Mouse (Mus musculus) 3T3-L1 (cell line): ENCODE measurements at regions not wholly inside any gene's neighbourhood (a gene's known extent, or its start where the extent isn't known, plus 50 kb on each side); places are given as distances from the start of the nearest gene placed in this dataset.

Source experiments
- DNase-seq: peaks from one replicate; pipeline ENCODE4 v3.0.0-alpha.2; 2015; ENCODE audit warnings: low read depth, low spot score

DNA sequence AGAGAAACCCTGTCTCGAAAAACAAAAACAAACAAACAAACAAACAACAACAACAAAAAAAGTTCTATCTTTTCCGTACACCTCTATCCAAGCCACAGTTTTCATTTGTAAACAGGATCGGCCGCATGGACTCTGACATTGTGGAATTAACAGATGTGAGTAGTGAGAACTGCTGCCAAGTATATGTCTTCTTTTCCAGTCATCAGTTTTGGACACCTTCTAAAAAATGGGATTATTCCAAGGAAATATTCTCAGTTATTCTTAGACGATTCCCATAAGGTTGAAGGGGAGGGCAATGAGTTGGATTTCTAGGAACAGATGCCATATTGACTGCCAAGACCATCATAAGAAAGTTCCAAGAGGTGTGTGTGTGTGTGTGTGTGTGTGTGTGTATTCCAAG lies 891.2 kb upstream of the Lrrc6 start:
- DNase-seq: no peak

DNA sequence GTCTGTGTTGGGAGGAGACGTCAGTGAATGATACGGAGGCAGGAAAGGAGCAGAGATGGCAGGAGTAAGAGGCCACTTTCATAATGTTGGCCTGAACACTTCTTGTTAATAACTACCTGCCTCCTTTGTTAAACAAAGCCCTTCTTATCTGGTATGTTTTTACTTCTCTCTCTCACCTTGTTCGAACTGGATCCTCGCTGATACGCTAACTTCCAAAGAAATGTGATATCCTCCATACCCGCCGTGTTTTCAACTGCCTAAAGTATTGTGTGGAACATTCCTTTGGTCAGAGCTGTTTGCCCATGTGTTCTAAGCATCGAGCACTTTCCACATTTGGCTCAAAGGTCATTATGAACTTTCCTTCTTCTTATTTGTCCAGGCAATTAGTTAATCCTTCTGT lies 887.8 kb upstream of the Lrrc6 start:
- DNase-seq: no peak

DNA sequence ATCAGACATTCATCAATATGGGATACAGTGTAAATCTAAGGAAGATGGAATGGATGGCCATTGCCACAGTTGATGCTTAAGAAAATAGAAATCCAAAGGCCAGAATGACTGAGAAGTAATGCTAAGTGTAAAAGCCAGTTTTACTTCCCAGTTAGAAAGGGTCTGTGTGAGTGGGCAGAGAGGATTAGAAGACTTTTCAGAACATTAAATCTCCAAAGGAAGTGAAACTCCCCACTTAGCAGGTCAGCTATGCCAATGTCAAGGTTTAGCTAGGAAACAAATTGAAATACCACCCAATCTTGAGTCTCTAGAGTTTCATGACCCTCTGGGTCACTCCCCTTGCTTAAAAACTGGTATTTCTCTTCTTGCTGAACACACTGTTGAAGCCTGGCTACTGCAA lies 886.2 kb upstream of the Lrrc6 start:
- no peak for DNase-seq

DNA sequence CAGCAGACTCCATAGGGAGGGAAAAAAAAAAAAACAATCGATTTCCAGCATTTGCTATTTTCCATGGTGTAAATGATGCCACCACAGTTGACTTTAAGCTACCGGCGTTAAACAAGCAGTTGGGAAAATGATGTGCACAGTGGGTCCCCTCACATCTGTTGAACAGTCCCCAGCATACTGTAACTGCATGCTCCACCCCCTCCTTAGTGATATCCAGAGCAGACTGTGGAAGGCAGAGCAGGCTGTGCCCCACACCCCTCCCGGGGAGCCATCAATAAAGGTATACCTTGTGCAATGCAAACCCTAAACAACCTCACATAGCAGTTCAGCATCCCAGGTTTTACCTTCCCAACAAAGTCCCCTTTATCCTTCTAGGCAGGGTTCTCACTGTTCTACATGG lies 872.9 kb upstream of the Lrrc6 start:
- no peak for DNase-seq

DNA sequence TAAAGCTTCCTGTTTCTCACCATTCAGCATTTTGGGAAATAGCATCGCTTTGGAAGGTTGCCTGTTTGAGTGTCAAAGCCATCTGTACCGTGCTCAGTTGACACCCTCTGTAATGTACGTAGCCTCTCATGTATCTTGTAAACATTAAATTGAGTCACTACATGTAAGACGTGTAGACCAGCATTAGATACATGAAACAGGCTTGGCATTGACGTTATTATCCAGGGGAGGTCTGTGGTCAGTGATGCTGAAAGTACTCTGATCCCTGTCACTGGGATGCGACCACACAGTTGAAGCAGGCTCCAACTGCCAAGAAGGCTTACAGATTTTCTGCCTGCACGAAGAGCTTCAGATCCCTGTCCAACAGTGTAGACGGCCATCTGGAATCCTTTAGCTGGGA lies 872.3 kb upstream of the Lrrc6 start:
- peak; percentile 31 for DNase-seq

DNA sequence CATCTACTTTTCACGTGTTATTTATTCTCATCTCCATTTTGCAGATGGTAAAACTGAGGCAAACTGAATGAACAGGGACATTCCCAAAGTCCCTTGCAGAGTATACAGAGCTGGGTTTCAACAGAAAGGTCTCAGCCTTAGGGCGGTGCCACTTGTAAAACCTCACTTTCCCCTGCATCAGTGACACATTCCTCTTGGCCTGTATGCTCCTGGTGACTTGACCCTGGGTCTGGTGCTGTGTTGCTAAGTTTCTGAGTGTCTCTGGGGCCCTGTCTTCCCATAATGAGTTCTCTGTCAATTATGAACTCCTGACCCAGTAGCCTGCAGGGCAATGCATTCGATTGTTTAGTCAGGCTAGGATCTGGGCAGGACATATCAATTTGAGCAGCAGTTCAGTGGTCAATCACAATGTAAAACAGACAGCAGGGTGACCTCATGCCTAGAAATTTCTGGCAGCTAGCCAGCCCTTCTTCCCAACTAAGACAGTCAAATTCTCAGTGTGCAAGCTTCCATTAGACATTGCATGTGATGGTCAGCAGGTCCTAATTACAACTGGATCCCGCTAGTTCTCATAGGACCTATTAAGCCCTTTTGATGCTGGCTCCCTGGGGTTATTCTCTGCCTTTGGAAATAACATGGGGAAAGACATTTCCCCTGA lies 863.5 kb upstream of the Lrrc6 start:
- peak; percentile 54 for DNase-seq

DNA sequence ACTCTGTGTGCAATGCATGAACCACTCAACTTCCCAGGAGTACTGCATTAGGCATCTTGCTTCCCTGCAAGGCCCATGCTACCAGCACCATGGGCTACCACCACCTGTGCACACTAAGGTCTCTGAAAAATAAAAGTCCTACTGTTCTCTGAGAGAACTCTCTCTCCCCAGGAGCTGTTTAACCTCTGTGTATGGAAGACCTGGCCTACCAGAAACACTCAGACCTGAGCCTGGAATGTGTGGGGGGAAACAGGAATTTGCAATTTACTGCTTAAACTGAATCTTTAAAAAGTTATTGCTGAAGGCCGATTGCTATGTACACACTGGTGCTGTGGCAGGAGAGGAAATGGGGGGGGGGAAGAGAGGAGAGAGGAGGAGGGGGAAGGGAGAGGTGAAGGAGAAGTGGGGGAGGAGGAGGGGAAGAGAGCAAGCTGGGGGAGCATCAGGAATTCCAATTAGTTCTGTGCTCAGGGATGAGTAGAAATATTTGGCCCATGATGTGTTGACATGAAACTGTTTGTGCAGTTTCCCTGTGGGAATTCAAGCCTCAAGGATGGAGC lies 860.4 kb upstream of the Lrrc6 start:
- DNase-seq: no peak

DNA sequence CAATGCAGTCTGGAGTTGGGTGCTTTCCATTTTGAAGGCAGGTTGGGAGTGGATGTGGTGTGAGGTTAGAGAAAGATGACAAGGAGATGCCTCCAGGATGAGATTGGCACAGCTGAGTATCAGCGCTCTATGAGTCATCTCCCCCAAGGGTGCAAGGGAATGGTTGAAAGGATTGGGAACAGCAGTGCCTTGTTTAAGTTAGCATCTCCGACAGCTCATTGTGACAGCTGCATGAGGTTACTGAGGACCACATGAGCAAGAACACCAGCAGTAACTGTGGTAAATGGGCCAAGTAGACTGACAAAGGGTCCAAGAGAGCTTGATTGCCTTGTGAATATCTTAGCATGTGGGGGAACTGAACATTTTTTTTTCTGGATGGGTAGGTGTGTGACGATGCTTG lies 857.2 kb upstream of the Lrrc6 start:
- peak; percentile 83 for DNase-seq

DNA sequence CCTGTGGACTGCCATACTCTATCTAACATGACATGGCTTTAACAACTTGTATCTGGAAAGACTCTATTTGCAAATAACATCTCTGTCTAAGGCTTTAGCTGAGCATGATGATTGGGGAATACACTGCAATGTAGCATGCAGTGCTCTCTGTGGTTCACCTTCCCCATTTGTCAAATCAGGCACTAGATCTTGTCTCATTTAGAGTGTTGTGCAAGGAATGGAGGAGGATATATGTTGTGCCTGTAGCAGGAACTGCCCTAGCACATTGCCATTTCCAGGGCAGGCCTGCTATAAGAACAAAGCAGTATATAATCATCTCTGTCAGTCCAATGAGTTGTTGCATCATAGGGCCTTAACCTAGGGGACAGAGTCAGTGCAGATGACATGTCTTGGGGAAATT lies 854.6 kb upstream of the Lrrc6 start:
- no peak for DNase-seq

DNA sequence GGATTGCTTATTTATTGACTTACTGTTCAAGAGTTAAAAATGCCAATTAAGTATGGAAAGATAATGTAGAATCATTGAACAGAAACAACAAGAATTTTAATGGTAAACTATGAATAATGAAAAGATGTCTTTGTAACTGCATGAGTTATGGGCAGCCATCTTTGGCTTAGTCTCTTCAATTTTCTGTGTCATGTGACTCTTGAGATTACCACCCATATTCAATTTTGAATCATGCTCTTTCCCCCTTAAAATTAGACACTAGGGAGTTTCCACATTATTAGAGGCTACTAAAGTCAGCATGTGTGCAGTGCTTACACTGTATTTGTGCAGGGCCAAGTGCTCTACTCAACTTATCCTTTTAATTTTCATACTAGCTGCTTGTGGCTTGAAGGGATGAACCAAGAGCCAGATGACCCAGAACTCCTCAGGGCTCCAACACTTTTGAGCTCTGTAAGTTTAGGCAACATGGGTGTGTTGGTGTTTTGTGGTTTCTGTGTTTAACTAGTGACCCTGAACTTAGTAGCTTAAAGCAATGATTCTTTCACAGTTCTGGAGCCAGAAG lies 854.0 kb upstream of the Lrrc6 start:
- DNase-seq: no peak

DNA sequence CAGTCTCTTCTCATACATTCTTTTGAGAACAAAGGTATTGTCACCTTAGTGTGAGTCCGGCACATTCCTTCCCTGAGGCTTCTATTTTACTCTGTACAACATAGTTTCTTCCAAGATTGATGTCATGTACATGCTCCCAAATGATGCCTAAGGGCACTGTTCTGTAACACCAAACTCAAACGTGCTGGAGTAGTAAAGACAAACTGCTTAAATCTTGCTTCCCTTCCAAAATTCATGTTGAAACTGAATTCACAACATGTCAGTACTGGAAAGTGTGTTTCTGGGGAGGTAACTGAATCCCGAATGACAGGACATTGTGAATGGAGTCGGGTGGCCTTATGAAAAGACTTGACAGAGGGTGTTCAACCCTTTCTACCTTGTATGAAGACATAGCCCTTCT lies 848.8 kb upstream of the Lrrc6 start:
- no peak for DNase-seq

DNA sequence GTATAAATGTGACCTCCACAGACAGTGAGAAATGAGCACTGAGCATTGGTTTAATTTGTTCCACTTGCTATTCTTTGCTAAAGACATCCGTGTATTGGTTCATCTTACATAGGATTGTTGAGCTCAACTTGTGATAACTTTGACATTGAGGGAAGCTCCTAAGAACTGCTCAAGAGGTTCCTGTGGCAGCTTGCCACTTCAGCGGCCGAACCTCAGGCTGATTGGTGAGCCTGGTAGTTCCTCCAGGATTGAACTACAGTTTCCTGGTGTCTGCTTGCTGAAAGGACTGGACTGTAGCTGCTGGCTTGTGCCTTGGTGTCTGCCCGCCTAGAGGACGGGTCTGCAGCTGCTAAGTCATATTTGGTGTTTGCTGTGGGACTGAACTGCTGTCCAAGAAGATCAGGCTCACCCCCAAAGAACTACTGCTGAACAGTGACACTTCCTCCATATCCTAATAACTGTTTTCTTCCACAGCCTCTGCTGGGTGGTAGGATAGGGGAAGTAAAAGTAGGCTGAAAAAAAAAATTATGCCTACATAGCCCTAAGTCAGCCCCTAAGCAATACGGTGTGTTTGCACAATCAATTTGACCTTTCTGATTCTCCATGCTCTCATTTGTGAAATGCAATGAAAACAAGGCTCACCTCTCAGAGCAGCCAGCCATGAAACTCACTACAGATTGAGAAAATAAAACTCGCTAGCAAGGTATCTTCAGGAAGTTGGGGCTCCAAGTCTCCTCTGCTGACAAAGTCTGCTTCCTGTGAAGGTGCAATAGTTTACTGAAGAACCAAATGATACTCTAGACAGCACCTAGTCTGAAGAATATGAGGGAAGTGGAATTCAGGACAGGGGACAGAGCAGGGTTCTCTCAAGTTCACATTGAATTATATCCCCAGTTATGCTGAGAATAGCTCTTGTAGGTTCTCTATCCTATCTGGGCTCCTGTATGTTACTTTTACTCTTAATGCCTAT lies 844.8 kb upstream of the Lrrc6 start:
- no peak for DNase-seq

DNA sequence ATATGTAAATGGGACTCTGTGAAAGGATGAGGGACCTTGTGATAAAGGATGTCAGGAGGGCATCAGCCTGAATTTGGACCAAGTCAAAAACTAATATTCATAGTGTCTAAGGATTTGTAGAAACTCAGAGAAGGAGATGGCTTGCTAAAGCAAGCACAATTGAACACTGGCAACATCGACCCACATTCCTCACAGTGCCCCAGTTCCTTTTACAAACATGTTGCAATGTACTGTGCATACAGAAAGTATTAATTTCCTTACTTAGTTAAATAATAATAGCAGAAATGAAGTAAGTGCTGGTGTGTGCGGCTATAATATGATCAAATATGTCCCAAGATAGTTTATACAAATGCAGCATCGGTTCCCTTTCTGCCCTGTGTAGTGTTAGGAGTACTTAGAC lies 841.3 kb upstream of the Lrrc6 start:
- no peak for DNase-seq

DNA sequence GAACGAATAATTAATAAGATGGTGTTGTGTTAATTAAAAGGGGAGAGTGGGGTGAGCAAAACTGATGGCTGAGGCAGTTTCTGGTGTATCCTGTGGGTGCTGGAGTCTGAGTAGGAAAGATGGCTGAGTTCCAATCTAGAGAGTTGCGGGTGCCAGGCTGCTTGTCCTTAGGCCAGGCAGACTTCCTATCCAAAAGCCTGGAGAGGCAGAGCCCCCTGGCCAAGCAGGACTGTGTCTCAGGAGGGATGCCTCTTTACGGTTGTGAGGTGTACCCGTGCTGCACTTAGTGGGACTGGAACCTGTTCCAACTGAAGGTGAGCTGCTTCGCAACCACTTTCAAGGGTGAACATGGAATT lies 836.3 kb upstream of the Lrrc6 start:
- DNase-seq: no peak

DNA sequence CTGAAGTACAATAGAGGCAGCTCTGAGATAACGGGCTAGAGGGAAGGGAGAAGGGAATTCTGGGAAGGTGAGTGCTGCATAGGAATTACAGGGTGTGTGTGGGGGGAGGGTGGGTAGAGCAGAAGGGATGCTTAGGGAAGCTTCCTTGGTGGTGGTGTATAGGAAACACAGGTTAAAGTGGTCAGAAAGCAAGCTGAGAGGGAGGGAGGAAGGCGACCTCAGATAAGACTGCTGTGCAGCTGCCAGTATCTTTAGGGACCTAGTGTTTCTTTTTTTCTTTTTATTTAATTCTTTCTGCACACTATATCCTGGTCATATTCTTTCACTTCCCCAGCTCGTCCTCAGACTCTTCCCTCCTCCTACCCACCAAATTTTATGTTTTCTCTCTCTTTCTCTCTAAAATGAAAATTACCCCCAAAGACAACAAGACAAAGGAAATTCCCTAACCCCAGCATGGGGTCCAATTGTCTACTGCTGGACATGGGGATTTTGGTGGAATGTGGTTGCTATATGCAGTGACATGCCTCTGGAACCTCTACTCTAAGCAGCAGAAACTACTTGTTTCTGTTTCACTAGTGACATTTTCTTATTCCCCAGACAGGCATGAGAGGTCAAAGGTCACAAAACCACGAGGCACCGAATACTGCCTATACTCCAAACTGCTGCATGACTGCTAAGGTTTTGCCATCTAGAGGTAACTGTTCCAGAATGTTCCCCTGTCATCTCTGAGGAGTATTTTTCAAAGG lies 835.8 kb upstream of the Lrrc6 start:
- no peak for DNase-seq

DNA sequence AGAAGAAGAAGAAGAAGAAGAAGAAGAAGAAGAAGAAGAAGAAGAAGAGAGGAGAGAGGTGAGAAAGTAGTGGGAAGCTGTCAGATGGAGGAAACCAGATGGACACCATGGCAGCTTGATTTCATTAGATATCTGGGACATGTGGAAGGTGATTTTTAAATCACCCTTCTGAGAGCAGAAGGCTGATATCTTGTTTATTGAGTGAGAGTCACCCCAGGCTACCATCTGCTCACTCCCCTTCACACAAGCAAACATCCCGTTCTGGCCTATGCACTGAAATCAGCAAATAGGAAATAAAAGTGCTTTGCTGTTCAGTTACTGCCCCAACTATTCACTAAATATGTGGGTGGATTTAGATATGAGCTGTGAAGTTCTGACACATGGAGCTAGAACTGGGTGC lies 831.8 kb upstream of the Lrrc6 start:
- no peak for DNase-seq

DNA sequence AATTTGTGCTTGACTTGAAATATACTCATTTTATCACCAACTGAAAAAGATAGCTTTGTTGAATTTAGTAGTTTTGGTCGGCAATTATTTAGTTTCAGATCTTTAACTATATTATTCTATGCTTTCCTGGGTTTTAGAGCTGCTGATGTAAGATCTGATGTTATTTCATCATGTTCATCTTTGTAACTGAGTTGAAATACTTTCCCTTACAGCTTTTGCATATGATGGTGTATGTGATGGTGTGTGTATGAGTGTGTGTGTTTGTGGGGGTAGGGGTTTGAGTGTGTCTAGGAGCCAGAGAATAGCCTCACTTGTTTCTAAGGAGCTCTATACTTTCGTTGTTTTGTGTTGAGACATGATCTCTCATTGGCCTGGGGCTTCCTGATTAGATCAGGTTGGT lies 819.6 kb upstream of the Lrrc6 start:
- no peak for DNase-seq

DNA sequence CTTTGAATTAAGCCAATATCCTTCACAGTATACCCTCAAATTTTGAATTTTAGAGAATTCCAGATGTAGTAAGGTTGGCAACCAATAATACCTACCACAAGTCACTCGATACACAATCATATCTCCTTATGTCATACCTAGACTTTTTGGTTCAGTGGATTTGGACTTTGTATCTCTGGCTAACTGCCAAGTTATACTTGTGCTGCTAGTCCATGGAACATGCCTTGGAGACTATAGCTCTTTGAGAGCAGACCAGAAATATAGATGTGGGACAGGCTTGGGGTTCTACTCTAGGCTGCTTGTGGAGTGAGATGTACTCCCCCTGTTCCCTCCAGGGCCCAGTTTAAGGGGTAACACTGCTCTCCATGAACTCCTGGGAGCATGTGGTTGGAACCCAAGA lies 814.5 kb upstream of the Lrrc6 start:
- DNase-seq: no peak

DNA sequence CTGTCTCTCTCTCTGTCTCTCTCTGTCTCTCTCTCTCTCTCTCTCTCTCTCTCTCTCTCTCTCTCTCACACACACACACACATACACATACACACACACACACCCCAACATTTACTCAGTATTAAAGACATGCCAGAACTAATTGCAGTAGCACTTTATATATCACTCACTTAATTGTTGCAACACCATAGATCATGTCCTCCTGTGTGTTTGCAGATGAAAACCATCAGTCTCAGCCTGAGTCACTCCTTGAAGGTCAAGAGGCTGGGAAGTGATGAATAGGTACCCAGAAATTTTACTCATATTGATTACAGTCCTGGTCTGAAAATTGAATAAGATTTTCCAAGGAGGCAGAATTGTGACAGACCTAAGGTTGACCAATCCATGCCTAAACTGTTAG lies 812.9 kb upstream of the Lrrc6 start:
- no peak for DNase-seq

DNA sequence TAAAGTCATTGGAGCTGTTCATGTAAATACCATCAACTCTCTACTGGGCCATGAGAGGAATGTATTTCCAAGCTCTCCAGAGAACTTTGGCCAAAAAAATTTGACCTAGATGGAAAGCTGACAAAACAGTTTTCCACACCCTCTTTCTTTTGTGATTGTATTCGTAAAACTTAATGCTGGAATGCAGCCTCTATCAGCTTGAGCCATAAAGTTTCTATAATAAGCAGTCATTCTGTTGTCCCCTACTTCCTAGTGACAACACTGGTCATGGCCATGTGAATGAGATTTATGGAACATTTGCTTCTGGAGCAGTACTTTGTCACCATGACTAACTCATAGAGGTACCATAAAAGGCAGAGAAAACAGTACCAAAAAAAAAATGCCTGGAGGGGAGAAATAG lies 805.0 kb upstream of the Lrrc6 start:
- DNase-seq: no peak

DNA sequence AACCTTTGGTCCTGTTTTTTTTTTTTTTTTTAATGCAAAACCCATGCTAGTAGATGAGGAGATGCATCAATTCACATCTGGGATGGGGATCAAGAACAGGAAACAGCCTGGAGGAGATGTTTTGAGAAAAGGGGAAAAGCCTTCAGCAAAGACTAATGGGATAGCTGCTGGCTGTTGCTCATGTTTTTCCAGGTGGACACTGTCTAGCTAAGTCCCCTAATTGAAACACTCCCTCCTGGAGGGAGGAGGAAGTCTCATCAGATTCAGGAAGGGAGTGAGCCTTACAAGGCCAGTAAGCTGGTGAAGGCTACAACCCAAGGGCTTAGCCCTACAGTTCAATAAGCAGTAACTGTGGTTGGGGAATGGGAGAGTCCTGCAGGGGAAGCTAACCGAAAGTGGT lies 803.1 kb upstream of the Lrrc6 start:
- no peak for DNase-seq

DNA sequence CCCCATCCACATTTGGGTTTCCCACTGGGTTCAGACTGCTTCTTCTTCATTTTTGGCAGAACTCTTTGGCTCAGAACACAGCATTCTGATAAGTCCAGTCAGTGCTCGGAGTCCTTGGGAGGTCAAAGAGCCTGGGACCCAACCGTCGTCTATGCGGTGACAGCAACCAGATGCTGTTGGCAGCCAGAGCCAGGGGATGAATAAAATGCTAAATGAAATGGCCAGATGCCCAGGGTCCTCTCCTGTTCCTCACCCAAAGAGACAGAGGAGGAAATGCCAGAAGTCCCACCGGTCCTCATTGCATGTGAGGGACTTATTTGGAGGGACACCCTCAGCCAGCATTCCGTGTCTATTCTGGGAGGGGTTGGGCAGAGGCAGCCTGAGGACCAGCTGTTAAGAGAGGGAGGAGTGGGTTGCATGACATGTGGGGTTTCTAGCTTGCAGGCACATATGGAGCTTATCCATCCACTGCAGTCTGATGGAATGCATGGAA lies 801.2 kb upstream of the Lrrc6 start:
- DNase-seq: no peak
